Mouse (Mus musculus) embryonic facial prominence, embryonic 12.5 days (tissue): Measurements from ENCODE around the gene Gramd1b. TPM values are rescaled to one million over a fixed set of nuclear protein-coding genes. Genes with fewer than 3 reads are reported as not detected.
A peak's percentile ranks its signal among the peaks of the same experiment; 100 is the strongest.

Experiments
- ATAC-seq: fragments of 200-750 bp; cut with Nextera tagmentation; 2 replicates; pipeline ENCODE4 v1.8.0; 2017; ENCODE audit not compliant: insufficient number of reproducible peaks, insufficient read depth, low FRiP score, low TSS enrichment
- H3K27ac ChIP-seq: fragments of 300-500 bp; sonication (generic); 2 replicates; pipeline ENCODE4 v1.5.1; 2016; ENCODE audit warnings: mild to moderate bottlenecking
- H3K27me3 ChIP-seq: fragments of 300-500 bp; sonication (generic); 2 replicates; pipeline ENCODE4 v1.6.1; 2016; ENCODE audit warnings: mild to moderate bottlenecking, moderate library complexity
- H3K36me3 ChIP-seq: fragments of 300-500 bp; sonication (generic); 2 replicates; pipeline ENCODE4 v1.6.1; 2016; ENCODE audit warnings: mild to moderate bottlenecking
- H3K4me1 ChIP-seq: fragments of 300-500 bp; sonication (generic); 2 replicates; pipeline ENCODE4 v1.6.1; 2016
- H3K4me2 ChIP-seq: fragments of 300-500 bp; sonication (generic); replicated peaks from 2 replicates; pipeline ENCODE4 v1.6.1; 2016; ENCODE audit warnings: mild to moderate bottlenecking, moderate library complexity
- H3K4me3 ChIP-seq: fragments of 300-500 bp; sonication (generic); 2 replicates; pipeline ENCODE4 v1.5.1; 2016; ENCODE audit warnings: mild to moderate bottlenecking
- H3K9ac ChIP-seq: fragments of 300-500 bp; sonication (generic); 2 replicates; pipeline ENCODE4 v1.6.1; 2016; ENCODE audit warnings: mild to moderate bottlenecking, moderate library complexity
- H3K9me3 ChIP-seq: fragments of 300-500 bp; sonication (generic); 2 replicates; pipeline ENCODE4 v1.6.1; 2016; ENCODE audit warnings: mild to moderate bottlenecking, moderate library complexity
- WGBS: fragments of 180-500 bp; shearing (Covaris S2); methylation state at CpG from one replicate; pipeline ENCODE4 v1.1.7; 2016; 5-methylcytosine and 5-hydroxymethylcytosine counted together
- polyA plus RNA-seq: library from polyadenylated mRNA; unstranded; fragments of >200 nt; fragmentation: Nextera tagmentation; extraction: Ambion mirVana; gene quantifications from 2 replicates; pipeline ENCODE4 v1.2.1, GENCODE M21; 2016

Gene Gramd1b
- polyA plus RNA-seq, 1 experiment from 2014 or later, result 5.0 TPM

- no peaks in the 10 kb centered on the region for H3K9me3 ChIP-seq
- WGBS, result 83% methylated on average over 4 of the region's 4 CpGs
- no peak overlapping the region for H3K9ac ChIP-seq
- no peaks in the 10 kb centered on the region for H3K27me3 ChIP-seq
- H3K4me2 ChIP-seq, result no peak overlapping the region
- no peaks in the 10 kb centered on the region for H3K36me3 ChIP-seq
- no peak overlapping the region for H3K27ac ChIP-seq
- no peak overlapping the region for H3K4me3 ChIP-seq
- ATAC-seq, result no peak
- no peaks in the 10 kb centered on the region for H3K4me1 ChIP-seq
Observed at GRCm38 (mm10) chr9:40337131-40337820, 193.9 kb downstream of the Gramd1b start.

- Histone ChIP-seq H3K4me1 (no peaks in the 10 kb centered on the region), H3K4me3 (no peak overlapping the region), H3K36me3 (no peaks in the 10 kb centered on the region), H3K4me2 (no peak overlapping the region), H3K27ac (no peak overlapping the region), H3K9me3 (no peaks in the 10 kb centered on the region), H3K27me3 (no peaks in the 10 kb centered on the region), H3K9ac (no peak overlapping the region)
- no peak for ATAC-seq
- 70% methylated on average over 5 of the region's 5 CpGs for WGBS
Observed at GRCm38 (mm10) chr9:40336701-40337100, 194.5 kb downstream of the Gramd1b start.

- 79% methylated on average over 2 of the region's 2 CpGs for WGBS
- no peaks in the 10 kb centered on the region for H3K36me3 ChIP-seq
- ATAC-seq, result no peak
- H3K27ac ChIP-seq, result no peak overlapping the region
- H3K4me1 ChIP-seq, result no peaks in the 10 kb centered on the region
- no peak overlapping the region for H3K4me3 ChIP-seq
- H3K9ac ChIP-seq, result no peak overlapping the region
- no peaks in the 10 kb centered on the region for H3K9me3 ChIP-seq
- no peak overlapping the region for H3K4me2 ChIP-seq
- no peaks in the 10 kb centered on the region for H3K27me3 ChIP-seq
Observed at GRCm38 (mm10) chr9:40334617-40335016, 196.6 kb downstream of the Gramd1b start.

- H3K9ac ChIP-seq, result no peak overlapping the region
- no peaks in the 10 kb centered on the region for H3K9me3 ChIP-seq
- no peaks in the 10 kb centered on the region for H3K27me3 ChIP-seq
- H3K4me2 ChIP-seq, result no peak overlapping the region
- no peak overlapping the region for H3K4me3 ChIP-seq
- H3K27ac ChIP-seq, result no peak overlapping the region
- 54% methylated on average over 9 of the region's 9 CpGs for WGBS
- H3K4me1 ChIP-seq, result no peaks in the 10 kb centered on the region
- no peak for ATAC-seq
- no peaks in the 10 kb centered on the region for H3K36me3 ChIP-seq
Observed at GRCm38 (mm10) chr9:40333649-40334396, 197.4 kb downstream of the Gramd1b start.

DNA sequence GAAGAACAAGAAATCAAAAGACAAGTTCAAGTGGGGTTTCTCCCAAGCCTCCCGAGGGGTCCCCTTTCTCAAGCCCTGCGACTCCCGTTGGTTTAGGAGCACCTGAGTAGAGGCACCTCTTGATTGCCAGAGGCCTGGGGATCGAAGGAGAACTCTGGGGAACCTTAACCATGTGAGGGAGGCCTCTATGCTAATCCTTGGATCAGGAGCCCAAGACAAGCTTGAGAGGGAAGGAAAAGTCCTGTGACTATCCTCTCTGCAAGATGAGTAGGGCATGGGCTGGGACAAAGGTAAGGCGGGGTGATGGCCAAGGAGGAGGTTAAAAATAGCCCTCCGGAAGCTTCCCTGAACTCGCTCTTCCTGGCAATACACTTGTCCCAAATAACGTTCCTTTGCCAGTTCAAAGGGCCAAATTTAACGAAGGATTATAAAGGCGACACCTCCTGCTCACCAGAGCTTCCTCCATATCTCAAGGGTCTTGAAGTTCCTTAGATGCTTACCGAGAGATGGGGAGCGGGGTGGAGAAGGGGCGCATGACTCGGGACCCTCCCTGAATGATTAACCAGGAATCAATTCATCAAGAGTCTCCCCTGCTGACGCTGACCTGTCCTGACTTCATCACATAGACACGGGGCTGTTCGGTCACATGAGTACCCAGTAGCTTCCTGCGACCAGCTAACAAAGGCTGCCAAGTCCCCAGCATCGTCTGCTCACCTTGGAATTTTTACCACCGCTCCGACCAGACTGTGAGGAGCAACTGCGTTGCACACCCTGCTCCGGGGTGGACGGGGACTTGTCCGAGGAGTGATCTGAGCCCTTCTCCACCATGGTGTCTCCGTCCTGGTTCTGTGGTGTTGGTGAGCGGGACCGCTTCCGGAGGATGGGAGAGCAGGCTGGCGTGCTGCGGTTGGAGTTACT lies 198.2 kb downstream of the Gramd1b start:
- no peaks in the 10 kb centered on the region for H3K27me3 ChIP-seq
- ATAC-seq, result no peak
- no peaks in the 10 kb centered on the region for H3K36me3 ChIP-seq
- WGBS, result 86% methylated on average over 31 of the region's 31 CpGs
- no peak overlapping the region for H3K9ac ChIP-seq
- no peak overlapping the region for H3K27ac ChIP-seq
- H3K9me3 ChIP-seq, result no peaks in the 10 kb centered on the region
- H3K4me1 ChIP-seq, result no peaks in the 10 kb centered on the region
- no peak overlapping the region for H3K4me3 ChIP-seq
- H3K4me2 ChIP-seq, result no peak overlapping the region

- Histone ChIP-seq H3K9ac (no peak overlapping the region), H3K27me3 (no peaks in the 10 kb centered on the region), H3K9me3 (no peaks in the 10 kb centered on the region), H3K4me1 (no peaks in the 10 kb centered on the region), H3K27ac (no peak overlapping the region), H3K4me3 (no peak overlapping the region), H3K4me2 (no peak overlapping the region), H3K36me3 (no peaks in the 10 kb centered on the region)
- ATAC-seq, result no peak
- WGBS, result 78% methylated on average over 4 of the region's 4 CpGs
Observed at GRCm38 (mm10) chr9:40332326-40332725, 198.9 kb downstream of the Gramd1b start.

DNA sequence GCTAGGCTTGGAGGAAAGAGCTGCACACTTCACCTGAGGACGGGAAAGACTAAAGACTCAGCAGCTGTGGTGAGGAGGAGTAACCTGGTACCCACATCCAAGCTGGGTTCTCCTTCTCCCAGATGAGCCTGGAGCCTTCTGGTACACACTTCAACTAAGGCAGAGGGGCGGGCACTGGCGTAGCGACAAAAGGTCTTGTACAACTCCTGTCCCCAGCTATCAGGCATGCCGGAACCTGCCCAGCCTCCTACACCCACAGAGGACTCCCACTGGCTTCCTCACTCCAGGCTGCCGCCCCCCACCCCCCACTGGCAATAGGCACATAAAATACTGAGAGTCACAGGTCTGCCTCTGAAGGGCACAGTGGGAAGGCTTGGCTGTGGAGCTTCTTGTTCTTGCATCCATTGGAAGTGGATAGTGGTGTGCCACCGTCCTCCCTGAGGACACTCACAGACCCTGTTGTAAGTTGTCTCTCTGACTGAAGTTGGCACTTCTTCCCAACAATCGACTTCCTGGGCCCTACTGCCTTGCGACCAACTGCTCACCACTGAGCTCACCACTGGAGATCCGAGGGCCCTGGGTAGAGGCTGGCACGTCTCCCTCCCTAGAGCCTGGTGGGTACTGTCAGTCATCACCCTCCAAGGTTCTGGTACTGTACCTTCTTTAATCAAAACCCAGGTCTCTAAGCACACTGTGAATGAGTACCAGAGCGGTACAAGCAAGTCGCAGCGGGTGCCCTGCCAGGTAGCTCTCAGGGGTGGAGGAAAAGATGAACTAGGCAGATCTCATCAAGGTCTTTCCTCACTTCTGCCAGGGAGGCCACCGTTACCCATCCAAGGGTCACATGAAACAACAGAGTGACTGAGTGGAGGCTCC lies 199.5 kb downstream of the Gramd1b start:
- Histone ChIP-seq H3K4me2 (no peak overlapping the region), H3K4me1 (no peaks in the 10 kb centered on the region), H3K9ac (no peak overlapping the region), H3K9me3 (no peaks in the 10 kb centered on the region), H3K27me3 (no peaks in the 10 kb centered on the region), H3K27ac (no peak overlapping the region), H3K36me3 (no peaks in the 10 kb centered on the region), H3K4me3 (no peak overlapping the region)
- WGBS, result 86% methylated on average over 15 of the region's 15 CpGs
- no peak for ATAC-seq

DNA sequence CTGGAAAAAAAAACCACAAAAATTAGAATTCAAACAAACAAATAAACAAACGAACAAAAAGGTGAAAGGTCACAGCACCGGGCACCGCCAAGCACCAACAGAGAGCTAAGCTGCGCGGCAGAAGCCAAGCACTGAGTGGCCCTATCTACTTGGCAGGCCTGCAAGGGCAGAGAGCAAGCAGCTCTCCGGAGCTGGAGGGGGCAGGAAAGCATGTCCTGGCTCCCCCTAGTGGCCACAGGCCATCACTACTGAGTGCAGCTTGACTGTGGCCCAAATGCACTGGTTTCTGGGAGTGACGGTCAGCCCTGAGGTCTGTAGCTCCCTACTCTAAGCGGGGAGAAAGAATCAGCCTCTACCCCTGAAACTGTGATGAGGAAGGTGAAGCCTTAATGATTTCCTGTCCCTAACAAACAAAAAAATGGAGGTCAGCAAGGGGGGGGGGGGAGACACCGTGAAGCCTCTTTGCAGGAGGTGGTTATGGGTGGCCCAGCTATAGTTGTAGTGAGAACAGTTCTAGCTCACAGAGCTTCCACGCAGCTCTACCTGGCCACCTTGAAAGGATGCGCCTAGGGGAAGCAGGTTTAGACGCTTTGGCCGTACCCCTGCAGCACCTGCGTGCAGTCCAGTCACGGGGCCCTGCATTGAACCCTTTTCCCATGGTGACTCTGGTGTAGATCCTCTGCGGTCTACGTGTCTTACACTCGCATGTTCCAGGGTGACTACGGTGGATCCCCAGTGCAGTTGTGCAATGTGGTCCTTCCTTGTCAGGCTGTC lies 200.4 kb downstream of the Gramd1b start:
- Histone ChIP-seq H3K4me3 (no peak overlapping the region), H3K4me2 (no peak overlapping the region), H3K36me3 (no peaks in the 10 kb centered on the region), H3K9ac (no peak overlapping the region), H3K27ac (no peak overlapping the region), H3K27me3 (no peaks in the 10 kb centered on the region), H3K9me3 (no peaks in the 10 kb centered on the region), H3K4me1 (peaks cover 8% of the 10 kb centered on the region; the same call in 1 of the 2 replicates)
- WGBS, result 55% methylated on average over 19 of the region's 19 CpGs
- peak; percentile 68; the same call in 1 of the 2 replicates for ATAC-seq

DNA sequence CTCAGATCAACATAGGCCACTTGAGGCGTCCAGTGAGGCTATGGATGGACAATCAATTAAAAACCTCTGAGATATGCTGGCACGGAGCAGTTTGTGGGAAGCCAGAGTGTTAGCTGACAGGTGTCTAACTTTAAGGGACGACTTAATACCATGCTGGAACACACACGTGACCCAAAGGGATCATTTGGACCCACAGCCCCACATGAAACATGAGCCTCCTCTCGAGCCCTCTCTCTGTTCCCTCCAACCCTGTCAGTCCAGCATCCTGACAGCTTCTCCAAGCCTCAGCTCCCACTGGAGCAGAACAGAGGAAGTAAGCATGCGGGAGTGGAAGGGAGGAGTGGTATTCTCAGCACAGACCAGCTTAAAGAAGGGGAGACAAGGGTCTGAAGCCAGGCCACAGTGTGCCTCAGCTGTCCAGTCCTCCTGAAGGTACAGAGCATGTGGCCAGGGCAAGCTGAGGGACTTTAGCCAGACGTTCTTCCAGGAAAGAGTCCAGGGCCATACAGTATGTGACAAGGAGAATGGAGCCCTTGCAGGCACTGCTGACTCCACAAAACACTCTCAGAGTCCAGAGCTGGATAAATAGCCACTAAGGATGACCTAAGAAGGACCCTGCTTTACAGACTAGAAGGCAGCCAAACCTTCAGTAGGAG lies 204.8 kb downstream of the Gramd1b start:
- 46% methylated on average over 7 of the region's 7 CpGs for WGBS
- no peak overlapping the region for H3K4me2 ChIP-seq
- H3K4me1 ChIP-seq, result peaks cover 17% of the 10 kb centered on the region
- H3K4me3 ChIP-seq, result no peak overlapping the region
- no peak for ATAC-seq
- H3K27me3 ChIP-seq, result no peaks in the 10 kb centered on the region
- H3K27ac ChIP-seq, result no peak overlapping the region
- no peaks in the 10 kb centered on the region for H3K36me3 ChIP-seq
- H3K9me3 ChIP-seq, result no peaks in the 10 kb centered on the region
- no peak overlapping the region for H3K9ac ChIP-seq

DNA sequence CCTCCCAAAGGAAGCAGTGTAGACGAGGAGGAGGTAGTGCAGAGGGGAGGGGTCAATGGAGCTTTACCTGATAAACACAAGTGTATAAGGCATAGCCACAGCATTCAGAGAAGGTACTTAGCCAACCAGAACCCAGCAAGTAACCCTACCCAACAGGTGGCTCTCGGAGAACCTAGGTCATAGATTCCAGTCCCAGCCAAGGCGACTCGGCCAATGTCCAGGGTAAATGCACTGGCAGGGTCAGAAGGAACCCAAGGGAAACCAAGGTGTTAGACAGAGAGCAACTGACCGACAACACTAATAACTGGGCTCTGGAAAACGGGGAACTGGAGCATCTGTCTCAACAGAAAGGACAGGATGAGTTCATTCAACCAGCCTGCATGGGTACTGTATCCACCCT lies 206.4 kb downstream of the Gramd1b start:
- Histone ChIP-seq H3K9me3 (no peaks in the 10 kb centered on the region), H3K4me1 (peaks cover 28% of the 10 kb centered on the region), H3K36me3 (no peaks in the 10 kb centered on the region), H3K27me3 (no peaks in the 10 kb centered on the region), H3K4me2 (no peak overlapping the region), H3K4me3 (no peak overlapping the region), H3K9ac (no peak overlapping the region), H3K27ac (no peak overlapping the region)
- ATAC-seq, result no peak
- WGBS, result 88% methylated on average over 6 of the region's 6 CpGs
